Mouse (Mus musculus): Measurements from ENCODE around the gene Ahnak. TPM values are rescaled to one million over a fixed set of nuclear protein-coding genes. Genes with fewer than 3 reads are reported as not detected.

Ahnak gene
- polyA plus RNA-seq, 1 experiment from 2014 or later = 3.5 TPM

DNA sequence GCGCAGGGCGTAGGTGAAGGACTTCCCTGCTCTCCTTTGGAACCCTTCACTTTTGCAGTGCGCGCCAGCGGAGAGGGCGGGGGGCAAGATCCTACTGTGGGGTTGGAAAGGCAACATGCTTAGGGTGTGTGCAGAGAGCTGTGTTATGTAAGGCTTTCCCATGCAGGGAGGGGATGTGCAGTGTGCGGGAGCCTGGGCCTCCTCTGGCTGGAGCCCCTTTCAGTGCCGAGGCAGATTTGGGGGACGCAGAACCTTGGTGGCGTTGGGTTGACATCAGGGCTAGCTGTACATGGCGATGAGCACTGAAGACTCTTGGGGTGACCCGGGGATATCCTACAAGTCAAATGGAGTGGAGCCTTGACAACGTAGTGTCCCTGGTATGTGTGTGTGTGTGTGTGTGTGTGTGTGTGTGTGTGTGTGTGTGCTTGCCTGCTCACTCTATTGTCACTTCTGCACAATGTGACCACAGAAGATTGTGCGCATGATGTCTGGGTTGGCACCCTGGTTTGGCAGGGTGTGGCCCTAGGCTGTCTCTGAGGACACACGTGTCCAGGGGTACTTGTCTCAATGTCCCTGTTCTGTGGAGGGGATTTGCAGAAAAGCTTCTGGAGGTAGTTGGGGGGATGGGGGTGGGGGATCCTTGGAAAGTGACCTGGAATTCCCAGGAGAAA, 1.5 kb downstream of the Ahnak start:
- no peak overlapping the region; the same call in 1 of the 2 replicates for H3K27ac ChIP-seq (ENCODE audit: low read depth, low read length)
- peak overlapping the region; percentile 85 for H3K4me2 ChIP-seq (ENCODE audit: low read length)
- 11% methylated on average over 15 of the region's 15 CpGs for WGBS
- peak overlapping the region; percentile 64 for H3K9ac ChIP-seq (ENCODE audit: low read depth, low read length)
- H3K9me3 ChIP-seq (ENCODE audit: control insufficient read depth, low read length) = no peaks in the 10 kb centered on the region
- H3K27me3 ChIP-seq (replicated peaks; ENCODE audit: control insufficient read depth, insufficient read depth, low read length) = peaks cover 16% of the 10 kb centered on the region
- H3K4me3 ChIP-seq (ENCODE audit: low read length) = peak overlapping the region; percentile 53
- H3K4me1 ChIP-seq (ENCODE audit: control insufficient read depth, insufficient read depth, low read depth, low read length) = peaks cover 17% of the 10 kb centered on the region
- H3K36me3 ChIP-seq (ENCODE audit: control insufficient read depth, insufficient read depth, low read length) = no peaks in the 10 kb centered on the region
- ATAC-seq = peak; percentile 41

DNA sequence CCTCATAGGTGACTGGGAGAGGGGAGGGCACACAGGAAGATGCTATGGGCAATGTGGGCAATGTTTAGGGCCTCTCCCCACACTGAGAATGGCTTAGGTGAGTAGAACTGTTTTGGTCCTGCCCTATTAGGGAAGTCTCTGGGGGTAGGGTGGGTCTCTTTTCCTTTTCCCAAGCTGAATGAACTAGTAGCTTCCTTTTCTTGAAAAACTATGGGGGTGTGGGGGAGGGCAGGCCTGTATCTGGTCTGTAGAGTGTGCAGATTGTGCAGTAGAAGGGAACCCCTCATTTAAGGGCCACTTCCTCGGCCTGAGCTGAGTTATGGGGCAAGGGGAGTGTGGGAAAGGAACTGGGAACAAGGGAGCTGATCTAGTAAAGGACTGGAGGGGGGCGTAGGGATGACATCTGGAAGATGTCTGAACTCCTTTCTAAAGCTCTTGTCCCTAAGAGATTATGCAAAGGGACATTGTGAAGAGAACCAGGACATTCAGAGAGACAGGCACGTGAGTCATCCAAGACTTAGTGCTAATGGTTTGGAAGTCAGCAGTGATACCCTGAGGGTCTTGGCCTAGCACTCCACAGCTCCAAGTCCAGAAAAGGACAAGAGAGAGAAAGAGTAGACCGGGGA, 2.3 kb downstream of the Ahnak start:
- peaks cover 16% of the 10 kb centered on the region for H3K27me3 ChIP-seq (replicated peaks; ENCODE audit: control insufficient read depth, insufficient read depth, low read length)
- no peaks in the 10 kb centered on the region for H3K36me3 ChIP-seq (ENCODE audit: control insufficient read depth, insufficient read depth, low read length)
- H3K9me3 ChIP-seq (ENCODE audit: control insufficient read depth, low read length) = no peaks in the 10 kb centered on the region
- peaks cover 17% of the 10 kb centered on the region for H3K4me1 ChIP-seq (ENCODE audit: control insufficient read depth, insufficient read depth, low read depth, low read length)
- H3K9ac ChIP-seq (ENCODE audit: low read depth, low read length) = no peak overlapping the region
- no peak overlapping the region for H3K4me3 ChIP-seq (ENCODE audit: low read length)
- peak overlapping the region; percentile 85 for H3K4me2 ChIP-seq (ENCODE audit: low read length)
- 76% methylated on average over 4 of the region's 4 CpGs for WGBS
- ATAC-seq = no peak
- H3K27ac ChIP-seq (ENCODE audit: low read depth, low read length) = no peak overlapping the region

DNA sequence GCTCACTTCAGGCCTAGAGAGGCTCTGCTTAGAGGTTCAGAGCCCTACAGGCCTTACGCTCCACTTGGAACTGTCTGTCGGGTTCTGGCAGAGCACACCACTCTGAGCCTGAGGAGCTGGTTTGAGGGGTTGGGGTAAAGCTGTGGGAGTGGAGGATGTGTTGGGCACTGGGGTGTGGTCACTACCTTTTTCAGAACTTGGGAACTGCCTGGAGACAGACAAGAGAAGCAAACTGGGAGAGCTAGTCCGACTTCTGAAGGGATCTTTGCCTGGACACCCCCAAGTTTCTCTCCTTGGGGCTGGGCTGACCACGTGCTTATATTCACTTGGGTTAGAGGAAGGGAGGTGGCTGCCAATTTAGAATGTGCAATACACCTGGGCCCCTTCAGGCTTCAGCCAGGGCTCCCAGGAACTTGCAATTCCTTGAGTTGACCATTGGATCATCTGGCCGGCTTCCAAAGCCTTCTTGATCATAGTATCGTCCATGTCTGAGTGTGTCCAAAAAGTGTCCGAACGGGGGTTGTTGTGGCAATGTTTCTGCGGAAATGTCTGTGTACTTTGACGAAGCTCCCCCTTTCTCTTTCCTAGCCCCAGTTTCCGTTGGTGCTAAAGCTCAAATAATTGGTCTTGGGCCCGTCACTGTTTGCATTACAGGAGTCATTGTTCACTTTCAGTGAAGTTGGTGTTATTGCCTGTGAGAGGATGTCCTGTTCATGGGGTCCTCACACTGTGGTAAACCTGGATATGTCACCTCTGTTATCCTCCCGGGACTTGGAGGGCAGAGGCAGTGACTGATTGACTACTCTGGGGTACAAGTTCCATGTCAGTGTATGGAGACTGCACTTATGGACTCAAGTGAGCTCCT, 3.0 kb downstream of the Ahnak start:
- Histone ChIP-seq H3K4me3 (ENCODE audit: low read length) (no peak overlapping the region), H3K27me3 (replicated peaks; ENCODE audit: control insufficient read depth, insufficient read depth, low read length) (peaks cover 16% of the 10 kb centered on the region), H3K4me1 (ENCODE audit: control insufficient read depth, insufficient read depth, low read depth, low read length) (peaks cover 17% of the 10 kb centered on the region), H3K9me3 (ENCODE audit: control insufficient read depth, low read length) (no peaks in the 10 kb centered on the region), H3K9ac (ENCODE audit: low read depth, low read length) (no peak overlapping the region), H3K4me2 (ENCODE audit: low read length) (0 out of 2 replicates have a peak overlapping the region, but pooled peaks have one; percentile 5), H3K27ac (ENCODE audit: low read depth, low read length) (no peak overlapping the region), H3K36me3 (ENCODE audit: control insufficient read depth, insufficient read depth, low read length) (no peaks in the 10 kb centered on the region)
- no peak for ATAC-seq
- WGBS = 72% methylated on average over 13 of the region's 13 CpGs

DNA sequence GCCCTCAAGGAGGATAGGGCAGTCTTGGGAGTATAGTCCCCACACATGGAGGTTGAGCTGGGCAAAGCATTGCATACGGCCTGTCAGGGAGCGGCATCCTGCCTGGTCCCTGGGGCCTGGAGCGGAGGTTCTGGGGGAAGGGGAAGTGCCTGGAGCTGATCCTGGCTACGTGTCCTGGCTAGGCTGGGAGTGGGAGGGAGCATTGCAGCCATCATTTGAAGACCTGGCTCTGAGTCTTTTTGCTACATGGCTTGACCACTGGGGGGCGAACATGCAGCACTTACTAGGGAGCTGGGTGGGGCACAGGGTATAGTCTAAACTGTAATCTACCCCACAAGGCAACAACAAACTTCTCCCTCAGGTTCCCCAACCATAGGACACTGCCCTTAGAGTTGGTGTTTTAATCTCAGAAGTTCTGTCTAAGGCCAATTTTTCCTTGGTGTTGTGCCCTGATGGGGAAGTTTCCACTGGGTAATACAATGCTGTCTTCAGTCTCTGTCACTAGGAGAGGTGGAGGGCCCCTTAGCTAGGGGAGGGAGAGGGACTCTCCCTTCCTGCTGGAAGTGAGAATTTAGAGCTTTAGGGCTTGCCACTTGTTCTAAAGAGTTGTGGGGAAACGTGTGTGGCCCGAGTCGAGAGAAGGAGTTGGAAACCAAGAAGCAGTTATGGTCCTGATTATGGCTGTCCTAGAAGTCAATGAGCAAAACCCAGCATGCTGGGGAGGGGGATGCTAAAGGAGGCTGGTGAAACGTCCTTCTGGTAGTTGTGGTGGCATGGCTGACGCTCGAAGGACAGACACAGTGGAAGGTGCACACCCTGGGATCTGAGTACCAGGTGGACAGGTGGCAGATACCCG, 3.9 kb downstream of the Ahnak start:
- H3K36me3 ChIP-seq (ENCODE audit: control insufficient read depth, insufficient read depth, low read length) = no peaks in the 10 kb centered on the region
- no peak overlapping the region for H3K4me3 ChIP-seq (ENCODE audit: low read length)
- H3K4me2 ChIP-seq (ENCODE audit: low read length) = no peak overlapping the region
- H3K9me3 ChIP-seq (ENCODE audit: control insufficient read depth, low read length) = no peaks in the 10 kb centered on the region
- H3K4me1 ChIP-seq (ENCODE audit: control insufficient read depth, insufficient read depth, low read depth, low read length) = peaks cover 17% of the 10 kb centered on the region
- 37% methylated on average over 12 of the region's 12 CpGs for WGBS
- ATAC-seq = 0 out of 2 replicates have a peak, but pooled peaks have one; percentile 55
- peak overlapping the region; percentile 9; the same call in 1 of the 2 replicates for H3K27ac ChIP-seq (ENCODE audit: low read depth, low read length)
- peaks cover 15% of the 10 kb centered on the region for H3K27me3 ChIP-seq (replicated peaks; ENCODE audit: control insufficient read depth, insufficient read depth, low read length)
- H3K9ac ChIP-seq (ENCODE audit: low read depth, low read length) = no peak overlapping the region

DNA sequence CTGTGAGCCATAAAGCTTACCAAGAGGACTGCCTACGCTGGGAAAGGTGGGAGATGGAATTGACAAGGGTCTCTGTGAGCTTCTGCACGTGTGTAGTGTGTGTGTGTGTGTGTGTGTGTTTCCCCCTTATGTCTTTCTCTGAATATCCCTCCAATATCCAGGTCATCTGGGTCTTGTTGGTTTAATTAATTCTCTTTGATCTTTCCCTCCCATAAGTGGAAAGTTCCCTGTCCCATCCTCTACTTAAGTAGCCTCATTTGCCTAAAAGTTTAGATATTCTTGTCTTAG, 4.5 kb downstream of the Ahnak start:
- Histone ChIP-seq H3K4me1 (ENCODE audit: control insufficient read depth, insufficient read depth, low read depth, low read length) (peaks cover 17% of the 10 kb centered on the region), H3K9me3 (ENCODE audit: control insufficient read depth, low read length) (no peaks in the 10 kb centered on the region), H3K4me3 (ENCODE audit: low read length) (no peak overlapping the region), H3K9ac (ENCODE audit: low read depth, low read length) (no peak overlapping the region), H3K36me3 (ENCODE audit: control insufficient read depth, insufficient read depth, low read length) (no peaks in the 10 kb centered on the region), H3K27ac (ENCODE audit: low read depth, low read length) (no peak overlapping the region), H3K27me3 (replicated peaks; ENCODE audit: control insufficient read depth, insufficient read depth, low read length) (peaks cover 11% of the 10 kb centered on the region), H3K4me2 (ENCODE audit: low read length) (no peak overlapping the region)
- 35% methylated on average over 2 of the region's 2 CpGs for WGBS
- ATAC-seq = no peak

DNA sequence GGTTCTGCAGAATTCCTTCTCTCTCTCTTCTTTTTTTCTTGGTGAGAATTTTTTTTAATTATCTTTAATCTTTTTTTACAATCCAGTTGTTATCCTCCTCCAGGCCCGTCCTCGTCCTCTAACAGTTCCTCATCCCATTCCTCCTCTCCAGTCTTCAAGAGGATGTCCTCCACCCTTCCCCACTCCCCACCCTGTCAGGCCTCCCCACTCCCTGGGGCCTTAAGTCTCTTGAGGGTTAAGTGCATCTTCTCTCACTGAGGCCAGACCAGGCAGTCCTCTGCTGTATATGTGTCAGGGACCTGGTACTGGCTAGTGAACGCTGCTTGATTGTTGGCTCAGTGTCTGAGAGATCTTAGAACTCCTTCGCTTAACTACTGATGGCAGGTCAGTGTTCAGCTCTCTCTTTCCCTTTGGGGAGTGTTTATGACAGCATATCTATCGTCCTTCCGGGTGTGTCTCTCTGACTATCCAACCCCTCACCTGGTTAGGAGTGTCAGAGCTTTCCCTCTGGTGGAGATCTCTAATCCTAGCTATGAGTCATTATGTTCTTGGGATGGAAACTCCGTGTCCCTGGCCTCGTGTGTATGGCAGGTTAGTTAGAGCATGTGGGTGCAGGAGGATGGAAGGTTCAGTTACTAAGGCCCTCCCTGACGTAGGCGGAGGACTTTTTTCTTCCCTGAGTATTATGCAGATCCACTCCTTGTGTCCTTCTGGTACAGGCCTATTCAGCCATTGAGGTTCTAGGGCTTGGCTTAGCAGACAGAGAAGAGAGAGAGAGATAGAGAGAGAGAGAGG, 5.9 kb downstream of the Ahnak start:
- Histone ChIP-seq H3K4me1 (ENCODE audit: control insufficient read depth, insufficient read depth, low read depth, low read length) (peaks cover 5% of the 10 kb centered on the region), H3K4me3 (ENCODE audit: low read length) (no peak overlapping the region), H3K36me3 (ENCODE audit: control insufficient read depth, insufficient read depth, low read length) (no peaks in the 10 kb centered on the region), H3K9ac (ENCODE audit: low read depth, low read length) (no peak overlapping the region), H3K27ac (ENCODE audit: low read depth, low read length) (no peak overlapping the region), H3K4me2 (ENCODE audit: low read length) (no peak overlapping the region), H3K27me3 (replicated peaks; ENCODE audit: control insufficient read depth, insufficient read depth, low read length) (peaks cover 6% of the 10 kb centered on the region; the same call in 1 of the 2 replicates), H3K9me3 (ENCODE audit: control insufficient read depth, low read length) (no peaks in the 10 kb centered on the region)
- no peak for ATAC-seq
- 84% methylated on average over 10 of the region's 10 CpGs for whole genome bisulfite sequencing

DNA sequence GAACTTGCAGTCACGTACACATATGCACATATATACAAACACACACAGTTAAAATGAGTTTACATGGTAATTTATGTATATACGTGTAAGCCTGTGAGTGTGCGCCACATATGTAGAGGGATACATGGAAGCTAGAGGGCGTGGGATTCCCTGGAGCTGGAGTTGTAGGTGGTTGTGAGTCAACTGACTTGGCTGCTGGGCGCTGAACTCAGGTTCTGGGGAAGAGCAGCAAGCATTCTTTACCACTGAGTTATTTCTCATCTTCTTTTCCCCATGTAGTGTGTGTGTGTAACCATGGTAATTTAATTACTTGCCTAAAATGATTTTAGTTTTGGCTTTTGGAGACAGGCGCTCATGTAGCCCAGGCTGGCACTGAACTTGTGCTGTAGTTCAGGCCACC, 7.5 kb downstream of the Ahnak start:
- Histone ChIP-seq H3K4me2 (ENCODE audit: low read length) (no peak overlapping the region), H3K4me1 (ENCODE audit: control insufficient read depth, insufficient read depth, low read depth, low read length) (no peaks in the 10 kb centered on the region; the same call in 1 of the 2 replicates), H3K27me3 (replicated peaks; ENCODE audit: control insufficient read depth, insufficient read depth, low read length) (no peaks in the 10 kb centered on the region), H3K4me3 (ENCODE audit: low read length) (no peak overlapping the region), H3K36me3 (ENCODE audit: control insufficient read depth, insufficient read depth, low read length) (no peaks in the 10 kb centered on the region), H3K9ac (ENCODE audit: low read depth, low read length) (no peak overlapping the region), H3K9me3 (ENCODE audit: control insufficient read depth, low read length) (no peaks in the 10 kb centered on the region), H3K27ac (ENCODE audit: low read depth, low read length) (no peak overlapping the region)
- no peak for ATAC-seq
- 91% methylated on average over 6 of the region's 6 CpGs for WGBS

DNA sequence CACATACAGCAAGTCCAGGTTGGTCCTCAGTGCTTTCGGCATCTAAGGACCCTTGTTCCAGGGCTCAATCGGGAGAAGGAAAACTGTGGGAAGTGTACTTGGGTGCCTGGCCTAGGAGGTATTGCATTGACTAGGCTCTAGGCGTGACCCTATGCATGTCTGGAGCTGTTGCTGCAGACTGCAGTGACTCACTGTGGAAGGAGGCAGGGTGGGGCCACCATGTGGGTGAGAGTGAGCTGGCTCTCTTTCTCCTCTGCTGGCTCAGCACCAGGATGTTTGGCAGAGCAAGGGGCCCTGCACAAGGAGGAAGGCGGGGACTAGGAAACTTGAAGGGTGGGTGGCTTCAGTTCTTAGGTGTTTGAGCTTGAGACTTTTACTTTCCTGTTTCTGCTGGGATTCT, 8.5 kb downstream of the Ahnak start:
- Histone ChIP-seq H3K4me1 (ENCODE audit: control insufficient read depth, insufficient read depth, low read depth, low read length) (no peaks in the 10 kb centered on the region; the same call in 1 of the 2 replicates), H3K4me2 (ENCODE audit: low read length) (no peak overlapping the region), H3K9ac (ENCODE audit: low read depth, low read length) (no peak overlapping the region), H3K27ac (ENCODE audit: low read depth, low read length) (no peak overlapping the region), H3K9me3 (ENCODE audit: control insufficient read depth, low read length) (no peaks in the 10 kb centered on the region), H3K4me3 (ENCODE audit: low read length) (no peak overlapping the region), H3K27me3 (replicated peaks; ENCODE audit: control insufficient read depth, insufficient read depth, low read length) (no peaks in the 10 kb centered on the region), H3K36me3 (ENCODE audit: control insufficient read depth, insufficient read depth, low read length) (no peaks in the 10 kb centered on the region)
- peak; percentile 75 for ATAC-seq
- WGBS = 75% methylated on average over 4 of the region's 4 CpGs

Measured in hindbrain, embryonic 16.5 days (tissue).